Mouse (Mus musculus) lung, postnatal 0 days (tissue): ENCODE measurements at regions not wholly inside any gene's neighbourhood (a gene's known extent, or its start where the extent isn't known, plus 50 kb on each side); places are given as distances from the start of the nearest gene placed in this dataset.

Experiments
- CTCF ChIP-seq: IDR thresholded peaks from 2 replicates; pipeline ENCODE4 v1.5.1; 2016; ENCODE audit warnings: antibody characterized with exemption, mild to moderate bottlenecking
- EP300 ChIP-seq: IDR thresholded peaks from 2 replicates; pipeline ENCODE4 v1.6.1; 2016; ENCODE audit warnings: antibody characterized with exemption, mild to moderate bottlenecking, control low read depth

DNA sequence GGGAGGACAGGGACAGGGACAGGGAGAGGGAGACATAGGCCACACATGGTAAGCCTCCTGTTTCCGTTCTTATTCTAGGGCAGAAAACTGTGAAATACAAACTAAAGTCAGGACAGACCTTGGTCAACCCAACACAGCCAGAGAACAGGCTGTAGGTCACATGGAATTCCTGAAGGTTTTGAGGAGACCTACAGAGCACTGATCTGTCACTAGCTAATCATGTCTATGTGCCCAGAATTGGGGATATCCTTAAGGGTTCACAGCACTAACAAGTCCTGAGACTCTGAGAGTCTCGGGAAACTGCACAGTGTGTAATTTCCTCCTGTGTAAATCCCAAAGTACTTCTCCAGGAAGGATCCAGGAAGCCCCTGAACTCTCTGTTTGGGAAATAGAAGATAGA lies 94.6 kb downstream of the Trib2 start:
- no peak for TF ChIP-seq CTCF
- no peak for TF ChIP-seq EP300
